Mouse (Mus musculus): ENCODE measurements around the gene Rflnb. TPM values are rescaled to one million over a fixed set of nuclear protein-coding genes. Genes with fewer than 3 reads are reported as not detected.

The Rflnb gene
- polyA plus RNA-seq (2014; fragmentation: Nextera tagmentation; extraction: Ambion mirVana), result 8.3 and 9.0 TPM in 2 replicates

GRCm38 (mm10) chr11:76027139-76028071 lies at the start of gene Rflnb:
Rflnb (minus strand) TSS chr11:76027782.
- Histone ChIP-seq H3K27me3 (ENCODE audit: control insufficient read depth, insufficient read depth, low read length) (no peaks in the 10 kb centered on the region; the same call in none of the 2 replicates), H3K9ac (ENCODE audit: low read depth, low read length) (peak within 1 kb of the TSS; percentile 80), H3K4me3 (ENCODE audit: low read depth, low read length) (peak within 1 kb of the TSS; percentile 75), H3K4me2 (peak within 1 kb of the TSS; percentile 97), H3K9me3 (replicated peaks; ENCODE audit: control insufficient read depth, low read length) (no peaks in the 10 kb centered on the region), H3K4me1 (ENCODE audit: control insufficient read depth, insufficient read depth, low read length) (peaks cover 13% of the 10 kb centered on the region; the same call in 1 of the 2 replicates), H3K36me3 (ENCODE audit: control insufficient read depth, insufficient read depth, low read length) (peaks cover 3% of the 10 kb centered on the region; the same call in 1 of the 2 replicates), H3K27ac (ENCODE audit: low read depth, low read length) (no peak within 1 kb of the TSS)
- ATAC-seq (replicated peaks; ENCODE audit: insufficient number of reproducible peaks, low FRiP score, low TSS enrichment), result peak; percentile 83
- WGBS (ENCODE audit: insufficient replicate concordance), result under 1% methylated on average over 92 of the region's 112 CpGs

GRCm38 (mm10) chr11:76077341-76077740 lies 49.8 kb upstream of the Rflnb start:
- H3K36me3 ChIP-seq (ENCODE audit: control insufficient read depth, insufficient read depth, low read length), result peaks cover 7% of the 10 kb centered on the region; the same call in 1 of the 2 replicates
- H3K4me2 ChIP-seq, result no peak overlapping the region
- H3K9me3 ChIP-seq (replicated peaks; ENCODE audit: control insufficient read depth, low read length), result no peaks in the 10 kb centered on the region
- H3K9ac ChIP-seq (ENCODE audit: low read depth, low read length), result no peak overlapping the region
- no peak overlapping the region for H3K4me3 ChIP-seq (ENCODE audit: low read depth, low read length)
- H3K4me1 ChIP-seq (ENCODE audit: control insufficient read depth, insufficient read depth, low read length), result no peaks in the 10 kb centered on the region
- WGBS (ENCODE audit: insufficient replicate concordance), result 81% methylated on average over 6 of the region's 6 CpGs
- no peak overlapping the region for H3K27ac ChIP-seq (ENCODE audit: low read depth, low read length)
- ATAC-seq (replicated peaks; ENCODE audit: insufficient number of reproducible peaks, low FRiP score, low TSS enrichment), result no peak
- no peaks in the 10 kb centered on the region for H3K27me3 ChIP-seq (ENCODE audit: control insufficient read depth, insufficient read depth, low read length)

GRCm38 (mm10) chr11:76074296-76075093 lies 46.9 kb upstream of the Rflnb start:
- H3K9ac ChIP-seq (ENCODE audit: low read depth, low read length), result no peak overlapping the region
- 0 out of 2 replicates have a peak, but pooled peaks cover 3% of the 10 kb centered on the region for H3K36me3 ChIP-seq (ENCODE audit: control insufficient read depth, insufficient read depth, low read length)
- WGBS (ENCODE audit: insufficient replicate concordance), result 69% methylated on average over 11 of the region's 11 CpGs
- no peak overlapping the region for H3K4me2 ChIP-seq
- H3K4me3 ChIP-seq (ENCODE audit: low read depth, low read length), result no peak overlapping the region
- H3K27ac ChIP-seq (ENCODE audit: low read depth, low read length), result no peak overlapping the region
- no peak for ATAC-seq (replicated peaks; ENCODE audit: insufficient number of reproducible peaks, low FRiP score, low TSS enrichment)
- no peaks in the 10 kb centered on the region for H3K9me3 ChIP-seq (replicated peaks; ENCODE audit: control insufficient read depth, low read length)
- no peaks in the 10 kb centered on the region for H3K27me3 ChIP-seq (ENCODE audit: control insufficient read depth, insufficient read depth, low read length)
- no peaks in the 10 kb centered on the region for H3K4me1 ChIP-seq (ENCODE audit: control insufficient read depth, insufficient read depth, low read length)

- 87% methylated on average over 6 of the region's 6 CpGs for WGBS (ENCODE audit: insufficient replicate concordance)
- no peaks in the 10 kb centered on the region for H3K9me3 ChIP-seq (replicated peaks; ENCODE audit: control insufficient read depth, low read length)
- H3K9ac ChIP-seq (ENCODE audit: low read depth, low read length), result no peak overlapping the region
- 0 out of 2 replicates have a peak, but pooled peaks cover 3% of the 10 kb centered on the region for H3K36me3 ChIP-seq (ENCODE audit: control insufficient read depth, insufficient read depth, low read length)
- no peak overlapping the region for H3K4me2 ChIP-seq
- H3K4me1 ChIP-seq (ENCODE audit: control insufficient read depth, insufficient read depth, low read length), result no peaks in the 10 kb centered on the region
- ATAC-seq (replicated peaks; ENCODE audit: insufficient number of reproducible peaks, low FRiP score, low TSS enrichment), result no peak
- no peaks in the 10 kb centered on the region for H3K27me3 ChIP-seq (ENCODE audit: control insufficient read depth, insufficient read depth, low read length)
- no peak overlapping the region for H3K27ac ChIP-seq (ENCODE audit: low read depth, low read length)
- no peak overlapping the region for H3K4me3 ChIP-seq (ENCODE audit: low read depth, low read length)
Measured at GRCm38 (mm10) chr11:76069816-76070215, 42.2 kb upstream of the Rflnb start.

GRCm38 (mm10) chr11:76066563-76067156 lies 39.1 kb upstream of the Rflnb start:
- Histone ChIP-seq H3K4me2 (no peak overlapping the region), H3K36me3 (ENCODE audit: control insufficient read depth, insufficient read depth, low read length) (0 out of 2 replicates have a peak, but pooled peaks cover 1% of the 10 kb centered on the region), H3K4me3 (ENCODE audit: low read depth, low read length) (no peak overlapping the region), H3K27me3 (ENCODE audit: control insufficient read depth, insufficient read depth, low read length) (no peaks in the 10 kb centered on the region), H3K9me3 (replicated peaks; ENCODE audit: control insufficient read depth, low read length) (no peaks in the 10 kb centered on the region), H3K4me1 (ENCODE audit: control insufficient read depth, insufficient read depth, low read length) (no peaks in the 10 kb centered on the region), H3K27ac (ENCODE audit: low read depth, low read length) (no peak overlapping the region), H3K9ac (ENCODE audit: low read depth, low read length) (no peak overlapping the region)
- ATAC-seq (replicated peaks; ENCODE audit: insufficient number of reproducible peaks, low FRiP score, low TSS enrichment), result no peak
- 81% methylated on average over 15 of the region's 15 CpGs for WGBS (ENCODE audit: insufficient replicate concordance)

DNA sequence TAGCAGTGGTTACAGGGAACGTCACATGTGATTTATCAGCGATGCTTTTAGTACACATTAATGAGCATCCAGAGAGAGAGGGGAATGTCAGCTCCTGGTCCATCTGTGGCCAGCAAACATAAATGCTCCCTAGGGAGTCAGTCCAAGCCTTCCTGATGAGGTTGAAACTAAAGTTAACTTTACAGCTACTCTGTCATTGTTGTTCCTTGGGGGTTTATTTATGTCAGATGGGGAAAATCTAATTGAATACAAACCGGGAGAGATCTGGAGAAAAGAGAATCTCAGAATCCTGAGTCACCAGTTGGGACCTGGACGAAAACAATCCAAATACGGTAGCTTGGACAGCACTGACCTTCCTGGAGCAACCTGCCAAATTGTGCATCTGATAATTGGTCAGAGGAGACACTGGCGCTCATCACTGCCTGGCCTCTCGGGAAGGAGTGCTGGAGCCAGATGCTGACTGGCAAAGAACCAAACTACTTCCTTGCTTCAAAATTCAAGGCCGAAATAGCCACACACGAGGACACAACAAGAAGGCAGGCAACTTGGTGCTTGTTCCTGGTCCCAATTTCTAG lies 38.0 kb upstream of the Rflnb start:
- H3K27me3 ChIP-seq (ENCODE audit: control insufficient read depth, insufficient read depth, low read length), result no peaks in the 10 kb centered on the region
- no peak overlapping the region for H3K9ac ChIP-seq (ENCODE audit: low read depth, low read length)
- ATAC-seq (replicated peaks; ENCODE audit: insufficient number of reproducible peaks, low FRiP score, low TSS enrichment), result no peak
- no peak overlapping the region for H3K4me3 ChIP-seq (ENCODE audit: low read depth, low read length)
- no peaks in the 10 kb centered on the region for H3K9me3 ChIP-seq (replicated peaks; ENCODE audit: control insufficient read depth, low read length)
- peaks cover 6% of the 10 kb centered on the region; the same call in 1 of the 2 replicates for H3K36me3 ChIP-seq (ENCODE audit: control insufficient read depth, insufficient read depth, low read length)
- no peak overlapping the region for H3K4me2 ChIP-seq
- H3K27ac ChIP-seq (ENCODE audit: low read depth, low read length), result no peak overlapping the region
- no peaks in the 10 kb centered on the region for H3K4me1 ChIP-seq (ENCODE audit: control insufficient read depth, insufficient read depth, low read length)
- 82% methylated on average over 9 of the region's 9 CpGs for WGBS (ENCODE audit: insufficient replicate concordance)

DNA sequence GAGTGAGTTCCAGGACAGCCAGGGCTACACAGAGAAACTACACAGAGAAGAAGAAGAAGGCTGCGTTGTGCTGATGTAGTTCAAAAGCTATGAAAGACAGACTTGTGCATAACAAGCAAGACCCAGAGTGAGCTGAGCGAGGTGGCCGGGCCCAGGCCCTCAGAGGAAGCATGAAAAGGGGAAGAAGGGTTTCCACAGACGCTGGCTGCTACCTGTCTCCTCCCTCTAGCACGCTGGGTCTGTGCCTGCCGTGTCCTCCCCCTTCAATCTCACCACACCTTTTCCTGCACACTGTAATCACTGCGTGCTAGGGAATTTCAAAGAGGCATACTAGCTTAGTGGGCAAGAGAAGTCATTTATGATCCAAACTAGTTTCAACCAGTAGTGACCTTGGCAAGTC lies 36.8 kb upstream of the Rflnb start:
- ATAC-seq (replicated peaks; ENCODE audit: insufficient number of reproducible peaks, low FRiP score, low TSS enrichment), result no peak
- H3K4me2 ChIP-seq, result no peak overlapping the region
- WGBS (ENCODE audit: insufficient replicate concordance), result 79% methylated on average over 7 of the region's 7 CpGs
- no peaks in the 10 kb centered on the region for H3K9me3 ChIP-seq (replicated peaks; ENCODE audit: control insufficient read depth, low read length)
- no peak overlapping the region for H3K27ac ChIP-seq (ENCODE audit: low read depth, low read length)
- peaks cover 5% of the 10 kb centered on the region; the same call in 1 of the 2 replicates for H3K4me1 ChIP-seq (ENCODE audit: control insufficient read depth, insufficient read depth, low read length)
- no peaks in the 10 kb centered on the region for H3K27me3 ChIP-seq (ENCODE audit: control insufficient read depth, insufficient read depth, low read length)
- H3K36me3 ChIP-seq (ENCODE audit: control insufficient read depth, insufficient read depth, low read length), result peaks cover 6% of the 10 kb centered on the region; the same call in 1 of the 2 replicates
- no peak overlapping the region for H3K9ac ChIP-seq (ENCODE audit: low read depth, low read length)
- H3K4me3 ChIP-seq (ENCODE audit: low read depth, low read length), result no peak overlapping the region

GRCm38 (mm10) chr11:76060906-76061305 lies 33.3 kb upstream of the Rflnb start:
- Histone ChIP-seq H3K4me3 (ENCODE audit: low read depth, low read length) (no peak overlapping the region), H3K36me3 (ENCODE audit: control insufficient read depth, insufficient read depth, low read length) (peaks cover 6% of the 10 kb centered on the region; the same call in 1 of the 2 replicates), H3K9ac (ENCODE audit: low read depth, low read length) (no peak overlapping the region), H3K27me3 (ENCODE audit: control insufficient read depth, insufficient read depth, low read length) (no peaks in the 10 kb centered on the region), H3K27ac (ENCODE audit: low read depth, low read length) (no peak overlapping the region), H3K9me3 (replicated peaks; ENCODE audit: control insufficient read depth, low read length) (no peaks in the 10 kb centered on the region), H3K4me1 (ENCODE audit: control insufficient read depth, insufficient read depth, low read length) (peaks cover 5% of the 10 kb centered on the region; the same call in 1 of the 2 replicates), H3K4me2 (no peak overlapping the region)
- no peak for ATAC-seq (replicated peaks; ENCODE audit: insufficient number of reproducible peaks, low FRiP score, low TSS enrichment)
- 88% methylated on average over 2 of the region's 2 CpGs for WGBS (ENCODE audit: insufficient replicate concordance)

All from heart, embryonic 11.5 days (tissue).